Mouse (Mus musculus): ENCODE results near the gene Pxdc1. TPM values are rescaled to one million over a fixed set of nuclear protein-coding genes. Genes with fewer than 3 reads are reported as not detected.

Pxdc1 gene
- polyA plus RNA-seq (2017; shearing (Covaris generic)): under 1 TPM in 1 of 2 experiments, not detected in 1; 0.33 TPM

GRCm38 (mm10) chr13:34653391-34653790 is at the start of gene Pxdc1:
Pxdc1 (minus strand) TSS chr13:34653486.
- no peak for ATAC-seq

GRCm38 (mm10) chr13:34700630-34701029 is 47.3 kb upstream of the Pxdc1 start:
- no peak for ATAC-seq

- no peak for ATAC-seq
Measured at GRCm38 (mm10) chr13:34700091-34700490, 46.8 kb upstream of the Pxdc1 start.

- ATAC-seq: no peak
Measured at GRCm38 (mm10) chr13:34696734-34697332, 43.5 kb upstream of the Pxdc1 start.

- ATAC-seq: no peak
Measured at GRCm38 (mm10) chr13:34693111-34693510, 39.8 kb upstream of the Pxdc1 start.

GRCm38 (mm10) chr13:34691049-34691448 is 37.8 kb upstream of the Pxdc1 start:
- no peak for ATAC-seq

- ATAC-seq: no peak
Measured at GRCm38 (mm10) chr13:34685008-34685765, 31.9 kb upstream of the Pxdc1 start.

GRCm38 (mm10) chr13:34683762-34684488 is 30.6 kb upstream of the Pxdc1 start:
- ATAC-seq: no peak

GRCm38 (mm10) chr13:34683270-34683669 is 30.0 kb upstream of the Pxdc1 start:
- no peak for ATAC-seq

GRCm38 (mm10) chr13:34676507-34676906 is 23.2 kb upstream of the Pxdc1 start:
- no peak for ATAC-seq

- ATAC-seq: no peak
Measured at GRCm38 (mm10) chr13:34675847-34676383, 22.6 kb upstream of the Pxdc1 start.

GRCm38 (mm10) chr13:34673354-34673753 is 20.1 kb upstream of the Pxdc1 start:
- no peak for ATAC-seq

- no peak for ATAC-seq
Measured at GRCm38 (mm10) chr13:34669919-34670865, 16.9 kb upstream of the Pxdc1 start.

GRCm38 (mm10) chr13:34667197-34667596 is 13.9 kb upstream of the Pxdc1 start:
- no peak for ATAC-seq

GRCm38 (mm10) chr13:34665074-34665473 is 11.8 kb upstream of the Pxdc1 start:
- ATAC-seq: no peak

- ATAC-seq: no peak
Measured at GRCm38 (mm10) chr13:34663762-34664161, 10.5 kb upstream of the Pxdc1 start.

GRCm38 (mm10) chr13:34659507-34659906 is 6.2 kb upstream of the Pxdc1 start:
- no peak for ATAC-seq

GRCm38 (mm10) chr13:34656351-34656750 is 3.1 kb upstream of the Pxdc1 start:
- ATAC-seq: no peak

- ATAC-seq: no peak
Measured at GRCm38 (mm10) chr13:34652353-34653241, 689 bp downstream of the Pxdc1 start.

GRCm38 (mm10) chr13:34652016-34652352 is 1.3 kb downstream of the Pxdc1 start:
- no peak for ATAC-seq

GRCm38 (mm10) chr13:34651474-34651991 is 1.8 kb downstream of the Pxdc1 start:
- ATAC-seq: no peak
